Mouse (Mus musculus) MN1 (cell line): ENCODE data around the gene Slc44a5.

Experiments used
- DNase-seq: peaks from one replicate; pipeline ENCODE4 v3.0.0-alpha.2; 2016; ENCODE audit warnings: low spot score

The Slc44a5 gene

GRCm38 (mm10) chr3:154172593-154172965 is 199.3 kb downstream of the Slc44a5 start:
- DNase-seq, result no peak

GRCm38 (mm10) chr3:154173556-154173955 is 200.3 kb downstream of the Slc44a5 start:
- DNase-seq, result no peak

DNA sequence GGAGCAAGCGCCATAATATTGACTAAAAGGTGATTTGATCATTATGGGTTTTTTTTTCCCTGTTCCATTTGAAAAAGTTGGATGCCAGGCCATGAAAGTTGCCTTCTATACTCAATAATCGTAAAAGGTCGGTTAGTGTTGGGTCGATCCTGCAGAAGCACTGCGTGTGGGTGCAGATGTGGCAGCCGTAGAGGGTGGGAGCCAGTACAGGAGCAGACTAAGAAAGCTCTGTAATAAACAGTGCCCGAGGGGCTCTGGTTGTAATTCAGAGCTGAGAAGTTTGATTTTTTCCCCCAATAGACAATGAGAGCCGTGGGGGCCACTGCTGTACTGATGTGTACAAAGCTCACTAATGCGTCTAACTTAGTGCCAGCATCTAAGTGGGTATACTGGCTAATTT is 200.8 kb downstream of the Slc44a5 start:
- DNase-seq, result no peak

- no peak for DNase-seq
These were observed 201.5 kb downstream of the Slc44a5 start for GRCm38 (mm10) chr3:154174766-154175165.

GRCm38 (mm10) chr3:154177665-154178305 is 204.5 kb downstream of the Slc44a5 start:
- no peak for DNase-seq

DNA sequence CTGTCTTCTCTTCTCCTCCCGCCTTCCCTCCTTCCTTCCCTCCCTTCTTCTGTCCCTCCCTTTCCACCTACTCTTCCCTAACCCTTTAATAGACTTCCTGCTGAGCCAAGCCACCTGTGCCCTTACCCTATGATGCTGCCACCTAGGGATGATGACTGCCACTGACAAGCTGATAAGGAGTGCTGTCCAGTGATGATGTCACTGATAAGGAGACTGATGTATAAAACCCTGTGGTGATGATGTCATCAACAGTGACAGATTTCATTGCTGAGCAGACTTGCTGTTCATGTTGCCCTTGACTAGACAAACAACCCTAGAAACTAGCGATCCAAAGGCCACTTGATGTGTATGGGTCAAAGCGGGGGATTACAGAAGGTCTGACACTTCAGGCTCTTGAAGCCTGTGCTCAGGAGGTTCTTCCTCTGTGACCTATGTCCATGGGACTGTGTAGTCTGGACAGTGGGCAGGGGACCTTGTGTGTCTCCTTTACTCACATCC is 206.2 kb downstream of the Slc44a5 start:
- DNase-seq, result no peak

DNA sequence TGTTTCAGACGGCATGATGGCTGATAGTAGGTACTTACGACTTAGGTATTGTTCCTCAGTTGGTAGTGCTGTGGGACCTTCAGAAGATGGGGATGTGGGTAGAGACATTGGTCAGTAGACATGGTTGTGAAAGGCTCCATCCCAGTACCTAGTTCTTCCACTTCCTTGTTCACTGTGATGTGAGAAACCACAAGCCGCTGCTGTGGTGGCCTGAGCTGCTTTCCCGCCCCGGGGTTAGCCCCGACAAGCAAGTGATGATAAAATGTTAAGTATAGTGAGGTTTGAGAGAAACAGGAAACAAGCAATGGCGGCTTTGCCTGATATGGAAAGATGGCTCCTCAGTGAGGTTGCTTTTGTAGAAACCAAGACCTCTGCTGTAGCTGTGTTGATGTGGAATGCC is 209.8 kb downstream of the Slc44a5 start:
- DNase-seq, result no peak

DNA sequence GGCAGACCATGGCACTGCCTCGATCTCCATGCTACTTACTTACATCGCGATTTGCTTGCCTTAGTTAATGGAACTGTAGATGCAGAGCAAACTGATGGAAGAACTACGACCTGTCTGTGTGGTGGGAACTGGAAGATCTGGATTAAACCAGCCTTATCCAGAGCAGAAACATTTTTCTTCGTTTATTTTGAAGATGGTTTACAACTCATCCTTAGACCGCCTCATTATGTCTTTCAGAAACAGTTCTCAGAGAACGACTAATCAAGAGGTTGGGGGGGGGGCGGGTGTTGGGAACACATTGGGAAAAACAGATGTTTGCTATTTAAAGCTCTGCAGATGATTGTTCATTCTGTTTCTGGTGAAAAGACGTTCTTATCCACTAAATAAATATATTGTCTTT is 210.7 kb downstream of the Slc44a5 start:
- DNase-seq, result no peak

GRCm38 (mm10) chr3:154188668-154189067 is 215.4 kb downstream of the Slc44a5 start:
- no peak for DNase-seq

DNA sequence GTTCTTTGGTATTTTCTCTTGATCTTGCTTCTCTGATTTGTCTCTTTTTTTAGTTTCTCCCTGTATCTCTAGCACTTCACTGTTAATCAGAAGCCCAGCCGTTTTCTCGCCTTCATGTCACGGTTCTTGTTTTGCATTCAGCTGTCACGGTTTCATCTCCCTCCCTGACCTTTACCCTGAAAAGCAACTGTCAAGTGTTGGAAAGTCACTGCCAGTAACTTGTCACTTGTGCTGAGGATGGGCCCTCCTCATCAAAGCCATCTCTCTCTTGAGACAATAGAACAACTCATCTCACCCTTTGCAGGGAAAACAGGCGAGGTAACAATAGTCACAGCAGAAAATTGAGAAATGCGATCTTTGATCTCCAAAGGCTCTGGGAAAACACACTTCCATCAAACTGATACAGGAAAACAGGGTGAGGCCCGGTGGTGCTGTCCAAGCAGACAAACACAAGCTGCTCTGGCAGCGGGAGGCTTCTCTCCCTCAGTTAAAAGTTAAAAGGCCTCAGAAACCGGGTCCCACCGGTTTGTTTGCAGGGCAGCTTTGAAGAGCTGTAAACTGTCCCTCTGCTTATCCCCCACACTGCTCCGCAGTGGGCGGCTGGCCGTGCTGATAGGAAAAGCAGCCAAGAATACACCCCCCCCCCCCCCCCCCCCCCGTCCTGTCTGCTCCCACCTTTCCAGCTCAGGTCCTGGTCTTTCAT is 219.2 kb downstream of the Slc44a5 start:
- DNase-seq, result no peak

- DNase-seq, result no peak
These were observed 220.1 kb downstream of the Slc44a5 start for GRCm38 (mm10) chr3:154193189-154193840.

DNA sequence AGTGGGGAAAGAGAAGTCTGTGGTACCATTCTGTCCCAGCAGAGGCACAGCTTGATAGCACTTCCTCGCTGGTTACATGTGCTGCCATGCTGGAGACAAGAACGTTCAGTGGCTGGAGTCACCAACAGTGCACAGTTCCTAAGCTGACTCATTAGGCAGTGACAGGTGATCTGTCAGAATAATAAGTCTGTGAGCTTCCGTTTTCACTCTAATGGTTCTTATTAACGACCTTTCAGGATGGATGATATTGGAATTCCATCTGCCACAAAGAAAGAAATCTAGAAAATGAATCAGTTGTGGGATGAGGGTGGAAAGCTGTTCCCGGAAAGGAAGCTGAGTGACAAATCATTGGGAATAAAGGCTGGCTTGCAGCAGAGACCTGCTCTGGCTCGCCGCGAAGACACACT is 227.2 kb downstream of the Slc44a5 start:
- DNase-seq, result no peak

DNA sequence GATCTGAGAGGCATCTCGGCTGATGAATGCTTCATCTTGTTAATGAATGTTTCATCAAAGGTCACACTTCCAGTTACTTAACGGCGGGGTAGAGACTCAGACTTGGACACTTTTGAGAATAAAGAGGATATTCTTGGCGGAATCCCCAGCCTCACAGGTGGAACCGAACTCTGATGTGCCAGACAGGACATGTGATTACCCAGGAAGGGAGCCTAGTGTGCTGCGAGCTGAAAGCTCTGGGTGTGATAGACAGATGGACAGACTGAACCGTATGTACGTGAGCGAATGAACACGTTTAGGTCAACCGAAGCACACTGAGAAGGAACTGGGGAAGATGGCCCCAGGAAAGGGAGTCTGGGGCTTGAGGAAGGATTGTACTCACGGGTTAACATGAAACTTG is 228.6 kb downstream of the Slc44a5 start:
- DNase-seq, result no peak

- DNase-seq, result no peak
These were observed 229.1 kb downstream of the Slc44a5 start for GRCm38 (mm10) chr3:154202383-154202782.

GRCm38 (mm10) chr3:154208479-154208878 is 235.2 kb downstream of the Slc44a5 start:
- no peak for DNase-seq

GRCm38 (mm10) chr3:154209201-154209754 is 236.0 kb downstream of the Slc44a5 start:
- no peak for DNase-seq

DNA sequence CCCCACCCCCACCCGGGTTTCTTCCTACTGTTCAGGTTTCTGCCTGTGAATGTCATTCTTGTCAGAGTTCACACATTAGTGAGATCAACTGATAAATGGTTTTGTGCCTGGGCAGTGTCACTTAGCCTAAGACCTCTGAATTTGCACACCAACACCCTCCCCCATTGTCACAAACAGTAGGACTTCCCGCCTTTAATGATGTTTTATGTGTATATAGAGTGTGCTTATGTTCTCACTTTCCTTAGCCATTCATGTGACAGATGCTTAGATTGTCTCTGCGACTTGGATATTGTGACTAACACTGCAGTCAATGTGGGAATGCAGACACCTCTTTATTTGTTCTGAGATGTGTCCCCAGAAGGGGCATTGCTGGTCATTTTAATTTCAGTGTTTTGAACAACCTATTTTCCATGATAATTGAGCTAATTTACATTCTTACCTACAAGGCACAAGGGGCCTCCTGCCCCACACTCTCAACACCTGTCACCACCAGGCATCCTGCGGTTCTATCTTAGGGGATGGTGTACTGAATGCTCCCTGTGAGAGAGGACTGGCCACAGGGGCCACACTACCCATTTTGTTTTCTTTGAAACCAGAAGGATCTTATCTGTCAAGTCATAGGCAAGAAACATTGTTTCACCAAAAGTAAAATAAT is 236.7 kb downstream of the Slc44a5 start:
- no peak for DNase-seq

- DNase-seq, result no peak
These were observed 237.3 kb downstream of the Slc44a5 start for GRCm38 (mm10) chr3:154210431-154211055.

DNA sequence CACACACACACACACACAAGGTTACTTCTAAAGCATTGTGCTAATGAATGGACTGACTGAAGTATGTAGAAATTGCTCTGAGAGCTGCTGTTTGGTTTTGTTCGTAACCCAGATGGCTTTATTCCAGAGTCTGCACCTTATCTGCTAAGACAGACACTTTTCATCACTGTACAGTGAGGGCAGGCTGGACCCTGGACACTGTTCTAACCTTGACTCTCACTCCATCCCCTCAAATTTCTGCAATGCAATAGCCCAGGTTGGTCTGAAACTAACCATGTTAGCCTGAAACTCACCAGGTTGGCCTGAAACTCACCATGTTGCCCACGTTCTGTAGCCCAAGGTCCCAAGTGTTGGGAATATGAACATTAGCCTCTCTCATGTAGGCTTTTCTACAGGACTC is 239.3 kb downstream of the Slc44a5 start:
- DNase-seq, result no peak

DNA sequence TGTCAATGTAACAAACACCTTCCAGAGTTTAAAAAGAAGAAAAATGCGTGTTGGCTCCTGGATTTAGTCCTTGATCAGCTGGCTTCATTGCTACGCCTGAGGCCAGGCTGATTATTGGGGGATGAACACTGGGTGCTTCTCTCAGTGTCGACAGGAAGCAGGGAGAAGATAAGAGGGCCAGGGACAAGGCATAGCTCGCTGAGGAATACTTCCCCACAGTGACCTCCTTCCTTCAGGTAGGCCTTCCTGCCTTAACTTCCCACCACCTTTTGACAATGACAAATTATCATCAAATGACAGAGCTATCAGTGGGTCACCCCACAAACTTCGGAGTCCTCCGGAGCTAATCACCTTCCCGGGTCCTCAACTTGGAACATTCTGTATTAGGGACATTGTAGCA is 242.1 kb downstream of the Slc44a5 start:
- DNase-seq, result no peak

DNA sequence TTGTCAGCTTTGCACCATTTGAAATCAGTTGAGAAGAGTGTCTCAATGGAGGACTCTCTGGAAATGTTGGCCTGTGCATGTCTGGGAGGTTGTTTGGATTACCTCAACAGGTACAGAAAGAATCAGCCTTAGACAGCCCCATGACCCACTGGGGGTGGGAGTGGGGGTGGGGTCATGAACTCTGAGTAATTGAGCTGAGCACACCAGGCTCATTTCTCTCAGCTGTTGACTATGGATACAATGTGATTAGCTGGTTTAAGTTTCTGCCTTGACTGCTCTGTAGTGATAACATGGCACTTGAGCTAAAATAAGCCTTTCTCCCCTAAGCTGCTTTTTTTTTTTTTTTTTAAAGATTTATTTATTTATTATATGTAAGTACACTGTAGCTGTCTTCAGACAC is 242.5 kb downstream of the Slc44a5 start:
- DNase-seq, result no peak

GRCm38 (mm10) chr3:154222141-154222591 is 248.9 kb downstream of the Slc44a5 start:
- DNase-seq, result no peak
